Mouse (Mus musculus) adrenal gland, postnatal 14 days (tissue): ENCODE data around the gene Ctcfl. TPM values are rescaled to one million over a fixed set of nuclear protein-coding genes. Genes with fewer than 3 reads are reported as not detected.
"Not testable (repeated sequence)": the region's sequence is repeated elsewhere in the genome, so short reads cannot be mapped to it uniquely, and the experiment has no call there.

ENCODE experiments used
- DNase-seq: peaks from one replicate; pipeline ENCODE4 v3.0.0; 2021; ENCODE audit warnings: mixed read lengths
- total RNA-seq: library from RNA; stranded (reverse); gene quantifications from 2 replicates; pipeline ENCODE4 v1.2.3, GENCODE M21; 2021

The Ctcfl gene
- total RNA-seq, 1 experiment from 2014 or later, result 0.15 TPM

- DNase-seq, result peak; percentile 65
Observed at GRCm38 (mm10) chr2:173143611-173144010, 24.3 kb upstream of the Ctcfl start.

- peak; percentile 51 for DNase-seq
Observed at GRCm38 (mm10) chr2:173138323-173139239, 19.3 kb upstream of the Ctcfl start.

DNA sequence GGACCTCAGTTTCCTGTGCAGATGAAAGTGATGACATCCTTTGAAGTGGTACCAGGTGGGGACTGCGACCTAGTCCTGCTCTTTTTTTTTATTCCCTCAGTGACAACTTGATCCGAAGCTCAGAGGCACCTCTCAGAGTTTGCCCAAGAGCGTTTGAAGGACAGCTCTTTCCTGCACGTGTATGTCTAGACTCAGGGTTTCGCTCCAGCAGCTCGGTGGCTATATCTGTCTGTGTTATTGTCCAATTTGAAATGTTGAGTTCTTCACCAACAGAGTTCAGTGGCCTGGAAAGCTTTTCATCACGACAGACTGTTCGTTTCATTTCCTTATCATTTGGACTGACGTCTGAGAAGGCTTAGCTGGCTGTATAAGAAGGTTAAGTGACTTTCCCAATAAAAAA, 15.4 kb upstream of the Ctcfl start:
- DNase-seq, result no peak

GRCm38 (mm10) chr2:173132794-173133300, 13.5 kb upstream of the Ctcfl start:
- peak; percentile 75 for DNase-seq

- DNase-seq, result no peak
Observed at GRCm38 (mm10) chr2:173132262-173132661, 12.9 kb upstream of the Ctcfl start.

DNA sequence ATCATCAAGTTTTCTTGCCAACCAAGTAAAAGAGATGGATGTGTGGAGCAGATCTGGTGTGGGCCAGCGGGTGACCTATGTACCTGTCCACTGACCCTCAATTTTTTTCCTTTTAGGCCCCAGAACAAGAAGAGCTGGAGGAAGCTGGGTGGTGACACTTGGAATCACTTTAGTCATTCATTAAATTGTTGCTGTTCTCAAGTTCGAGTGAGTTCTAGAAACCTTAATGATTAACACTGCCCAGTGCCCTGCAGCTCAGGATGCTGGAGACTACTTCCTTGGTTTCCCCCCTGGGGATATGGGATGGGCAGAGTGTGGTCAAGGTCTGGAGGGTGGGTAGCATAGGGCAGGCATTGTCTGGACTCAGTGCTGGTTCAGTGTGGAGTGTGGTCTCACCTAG, 9.8 kb upstream of the Ctcfl start:
- DNase-seq, result no peak

- no peak for DNase-seq
Observed at GRCm38 (mm10) chr2:173126386-173126785, 7.1 kb upstream of the Ctcfl start.

DNA sequence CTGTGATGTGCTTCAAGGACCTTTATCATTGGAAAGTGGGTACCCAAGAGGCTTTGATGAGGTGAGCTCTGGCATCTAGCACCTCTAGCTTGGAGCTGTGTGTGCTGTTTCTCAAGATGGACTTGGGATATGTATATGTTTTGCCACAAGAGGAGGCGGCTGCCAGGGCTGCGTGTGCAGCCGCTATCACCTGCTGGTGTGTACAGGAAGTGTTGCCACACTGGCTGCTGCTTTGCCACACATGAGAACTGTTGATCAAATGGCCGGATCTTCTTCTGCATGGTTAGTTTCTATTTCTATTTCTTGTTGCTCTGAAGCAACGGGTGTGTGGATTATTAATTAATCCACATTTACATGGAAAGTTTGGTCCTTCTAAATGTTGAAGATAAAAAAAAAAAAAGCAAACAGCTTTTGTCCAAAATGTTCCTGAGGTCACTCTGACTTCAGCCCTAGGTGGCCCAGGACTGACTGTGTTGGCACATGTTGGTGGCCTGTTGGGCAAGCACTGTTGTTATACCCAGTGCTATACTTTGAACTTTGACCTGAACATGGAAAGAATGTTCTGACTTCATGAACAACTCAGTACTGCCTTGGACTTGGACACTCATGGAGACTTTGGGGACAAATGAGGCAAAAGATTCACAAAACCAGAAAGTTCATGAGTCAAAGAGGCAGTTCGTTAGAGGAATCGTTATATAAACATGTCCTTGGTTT, 4.9 kb upstream of the Ctcfl start:
- no peak for DNase-seq

GRCm38 (mm10) chr2:173120117-173120516, 792 bp upstream of the Ctcfl start:
- DNase-seq, result not testable (repeated sequence)

GRCm38 (mm10) chr2:173113796-173114195, 5.5 kb downstream of the Ctcfl start:
- DNase-seq, result not testable (repeated sequence)

GRCm38 (mm10) chr2:173110571-173110970, 8.8 kb downstream of the Ctcfl start:
- no peak for DNase-seq

- DNase-seq, result no peak
Observed at GRCm38 (mm10) chr2:173109510-173109909, 9.8 kb downstream of the Ctcfl start.

DNA sequence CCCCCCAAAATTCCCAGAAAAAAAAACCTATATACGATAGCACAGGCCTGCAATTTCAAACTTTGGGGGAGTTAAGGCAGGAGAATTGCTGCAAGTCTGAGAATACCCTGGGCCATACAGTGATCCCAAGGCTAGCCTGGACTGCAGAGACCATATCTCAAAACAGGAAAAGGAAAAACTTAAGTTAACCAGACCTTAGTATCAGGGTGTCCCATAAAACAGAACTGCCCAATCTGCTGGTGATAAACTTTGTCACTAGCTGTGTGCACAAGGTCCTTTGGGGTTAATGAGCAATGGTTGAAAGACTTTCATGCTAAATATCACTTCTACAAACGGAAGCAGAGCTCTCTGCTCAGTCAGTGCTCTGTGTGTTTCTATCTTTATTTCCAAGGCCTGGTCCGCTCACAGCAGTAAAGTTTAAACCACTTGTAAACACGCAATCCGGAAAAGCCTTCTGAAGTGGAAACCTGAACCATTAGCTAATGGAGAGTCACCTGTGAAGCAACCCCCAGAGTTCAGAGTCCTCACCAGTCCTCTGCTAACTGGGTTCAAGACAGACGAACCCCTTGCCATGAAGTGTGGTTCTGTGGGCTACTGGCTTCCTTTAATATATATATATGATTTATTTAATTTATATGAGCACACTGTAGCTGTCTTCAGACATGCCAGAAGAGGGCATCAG, 10.7 kb downstream of the Ctcfl start:
- DNase-seq, result no peak

GRCm38 (mm10) chr2:173106889-173107785, 12.2 kb downstream of the Ctcfl start:
- DNase-seq, result peak; percentile 76

GRCm38 (mm10) chr2:173106409-173106808, 12.9 kb downstream of the Ctcfl start:
- no peak for DNase-seq

- DNase-seq, result peak; percentile 63
Observed at GRCm38 (mm10) chr2:173097337-173097736, 22.0 kb downstream of the Ctcfl start.

DNA sequence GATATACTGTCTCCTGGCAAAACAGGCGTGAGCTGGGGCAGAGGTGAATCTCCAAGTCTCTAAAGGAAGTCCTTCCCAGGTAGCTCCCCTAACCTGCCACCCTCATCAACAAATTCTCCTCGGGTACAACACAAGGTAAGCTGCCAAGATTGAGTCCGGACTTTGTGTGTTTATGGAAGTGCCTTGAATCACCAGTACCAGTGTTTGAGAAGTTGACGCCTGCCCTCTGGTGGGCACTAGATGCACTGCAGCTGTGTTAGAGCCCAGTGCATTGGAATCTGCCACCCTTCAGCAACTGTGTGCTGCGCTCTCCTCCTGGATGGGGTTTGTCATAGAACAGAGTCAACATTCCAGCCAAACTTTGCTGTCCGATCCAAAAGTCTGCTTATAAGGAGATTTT, 29.9 kb downstream of the Ctcfl start:
- peak; percentile 89 for DNase-seq

- DNase-seq, result peak; percentile 51
Observed at GRCm38 (mm10) chr2:173087405-173087804, 31.9 kb downstream of the Ctcfl start.

- no peak for DNase-seq
Observed at GRCm38 (mm10) chr2:173085763-173086162, 33.6 kb downstream of the Ctcfl start.

GRCm38 (mm10) chr2:173084871-173085270, 34.5 kb downstream of the Ctcfl start:
- DNase-seq, result no peak

GRCm38 (mm10) chr2:173083712-173084475, 35.4 kb downstream of the Ctcfl start:
- DNase-seq, result peak; percentile 53
